Mouse (Mus musculus) hindbrain, embryonic 11.5 days (tissue): ENCODE results near the gene Ube2t. TPM values are rescaled to one million over a fixed set of nuclear protein-coding genes. Genes with fewer than 3 reads are reported as not detected.
A peak's percentile ranks its signal among the peaks of the same experiment; 100 is the strongest.

ENCODE experiments used
- ATAC-seq: fragments of 200-750 bp; cut with Nextera tagmentation; 2 replicates; pipeline ENCODE4 v1.8.0; 2017; ENCODE audit warnings: mild to moderate bottlenecking, moderate TSS enrichment, moderate library complexity; ENCODE audit not compliant: low FRiP score
- DNase-seq: peaks from one replicate; pipeline ENCODE4 v3.0.0-alpha.2; 2015; ENCODE audit warnings: low spot score
- H3K27ac ChIP-seq: fragments of 300-500 bp; sonication (generic); 2 replicates; pipeline ENCODE4 v1.5.1; 2014; ENCODE audit warnings: mild to moderate bottlenecking, low read depth, low read length
- H3K27me3 ChIP-seq: fragments of 300-500 bp; sonication (generic); 2 replicates; pipeline ENCODE4 v1.6.1; 2014; ENCODE audit warnings: mild to moderate bottlenecking, low read length, moderate library complexity, mixed read lengths; ENCODE audit not compliant: control insufficient read depth, insufficient read depth
- H3K36me3 ChIP-seq: fragments of 300-500 bp; sonication (generic); 2 replicates; pipeline ENCODE4 v1.6.1; 2014; ENCODE audit warnings: mild to moderate bottlenecking, low read length, moderate library complexity, mixed read lengths; ENCODE audit not compliant: control insufficient read depth, insufficient read depth
- H3K4me1 ChIP-seq: fragments of 300-500 bp; sonication (generic); replicated peaks from 2 replicates; pipeline ENCODE4 v1.6.1; 2014; ENCODE audit warnings: low read length, mixed read lengths; ENCODE audit not compliant: control insufficient read depth, insufficient read depth
- H3K4me2 ChIP-seq: fragments of 300-500 bp; sonication (generic); replicated peaks from 2 replicates; pipeline ENCODE4 v1.6.1; 2014; ENCODE audit warnings: mild to moderate bottlenecking, low read depth, low read length
- H3K4me3 ChIP-seq: fragments of 300-500 bp; sonication (generic); 2 replicates; pipeline ENCODE4 v1.5.1; 2014; ENCODE audit warnings: low read depth, low read length
- H3K9ac ChIP-seq: fragments of 300-500 bp; sonication (generic); 2 replicates; pipeline ENCODE4 v1.6.1; 2014; ENCODE audit warnings: low read depth, low read length
- H3K9me3 ChIP-seq: fragments of 300-500 bp; sonication (generic); 2 replicates; pipeline ENCODE4 v1.6.1; 2016; ENCODE audit warnings: low read length; ENCODE audit not compliant: control insufficient read depth
- WGBS: fragments of 180-500 bp; shearing (Covaris S2); extraction: QIAGEN DNeasy Blood & Tissue Kit; methylation state at CpG from one replicate; pipeline ENCODE4 v1.1.7; 2014; 5-methylcytosine and 5-hydroxymethylcytosine counted together
- polyA plus RNA-seq: library from polyadenylated mRNA; unstranded; fragments of >200 nt; fragmentation: Nextera tagmentation; extraction: Ambion mirVana; gene quantifications from 2 replicates; pipeline ENCODE4 v1.2.1, GENCODE M21; 2014

The Ube2t gene
- 40.3 and 40.9 TPM in 2 replicates for polyA plus RNA-seq

DNA sequence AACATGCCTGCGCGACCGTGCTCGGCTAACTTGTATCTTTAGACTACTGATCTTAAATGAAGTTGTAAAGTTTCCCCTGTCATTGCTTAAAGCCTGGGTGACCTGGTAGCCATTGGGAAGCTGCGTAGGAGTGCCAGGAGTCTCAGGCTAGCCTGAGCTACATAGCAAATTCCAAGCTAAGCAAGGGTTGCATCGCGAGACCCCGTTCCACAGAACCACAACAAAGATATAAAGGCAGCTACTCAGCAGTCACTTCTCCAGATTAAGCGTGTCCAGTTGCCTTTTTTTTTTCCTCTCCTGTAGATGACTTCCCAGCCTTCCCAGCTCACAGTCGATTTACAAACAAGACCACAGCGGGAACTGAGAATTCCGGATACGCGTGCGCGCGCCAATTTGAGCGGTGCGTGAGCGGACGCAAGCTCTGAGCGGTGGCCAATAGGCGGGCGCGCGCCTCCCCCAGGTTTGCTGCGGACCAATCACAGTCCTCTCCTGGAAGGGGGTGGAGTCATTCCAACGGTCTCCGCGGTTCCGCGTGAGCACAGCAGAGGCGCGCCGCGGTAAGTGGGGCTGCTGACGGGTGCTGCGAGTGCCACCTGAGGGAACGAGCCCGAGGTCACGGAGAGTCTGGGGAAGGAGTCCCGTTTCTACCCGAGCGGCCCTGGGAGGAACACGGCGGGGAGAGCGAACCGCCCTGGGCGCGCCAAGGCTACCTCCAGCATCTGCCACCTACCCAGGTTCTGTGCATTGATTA is at the start of gene Ube2t:
TSS of gene Ube2t (plus strand) at position 513 of the 751 bp plus-strand sequence.
- H3K4me2 ChIP-seq = peak within 1 kb of the TSS; percentile 65
- H3K27ac ChIP-seq = peak within 1 kb of the TSS; percentile 54; the same call in 1 of the 2 replicates
- DNase-seq (peak; percentile 96), ATAC-seq (peak; percentile 100)
- H3K4me3 ChIP-seq = peak within 1 kb of the TSS; percentile 71
- H3K27me3 ChIP-seq = no peaks in the 10 kb centered on the region
- WGBS = 2% methylated on average over 50 of the region's 50 CpGs
- peak within 1 kb of the TSS; percentile 58 for H3K9ac ChIP-seq
- no peaks in the 10 kb centered on the region for H3K9me3 ChIP-seq
- no peaks in the 10 kb centered on the region; the same call in 1 of the 2 replicates for H3K4me1 ChIP-seq
- H3K36me3 ChIP-seq = no peaks in the 10 kb centered on the region

DNA sequence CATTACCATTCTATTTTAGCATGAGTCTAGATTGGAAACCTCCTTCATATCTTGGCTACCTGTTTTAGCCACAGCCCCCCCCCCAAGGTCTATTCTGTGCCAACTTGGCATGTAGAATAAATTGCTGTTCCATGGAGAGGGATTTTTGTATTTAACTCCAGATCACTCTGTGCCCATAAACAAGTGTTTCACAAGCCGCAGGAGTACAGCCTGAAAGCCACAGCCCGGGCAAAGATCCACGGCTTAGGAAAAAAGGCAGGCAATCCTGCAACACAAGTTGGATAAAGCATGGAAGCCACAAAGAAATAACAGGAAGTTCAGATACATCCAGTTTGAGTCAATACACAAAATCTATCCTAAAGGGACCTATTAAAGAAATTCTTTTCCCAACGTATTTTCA is 48.8 kb upstream of the Ube2t start:
- Histone ChIP-seq H3K27ac (no peak overlapping the region), H3K36me3 (no peaks in the 10 kb centered on the region), H3K9ac (no peak overlapping the region), H3K9me3 (no peaks in the 10 kb centered on the region), H3K4me3 (no peak overlapping the region), H3K4me1 (no peaks in the 10 kb centered on the region), H3K27me3 (no peaks in the 10 kb centered on the region), H3K4me2 (no peak overlapping the region)
- ATAC-seq (no peak), DNase-seq (no peak)
- 93% methylated on average over 4 of the region's 4 CpGs for WGBS

DNA sequence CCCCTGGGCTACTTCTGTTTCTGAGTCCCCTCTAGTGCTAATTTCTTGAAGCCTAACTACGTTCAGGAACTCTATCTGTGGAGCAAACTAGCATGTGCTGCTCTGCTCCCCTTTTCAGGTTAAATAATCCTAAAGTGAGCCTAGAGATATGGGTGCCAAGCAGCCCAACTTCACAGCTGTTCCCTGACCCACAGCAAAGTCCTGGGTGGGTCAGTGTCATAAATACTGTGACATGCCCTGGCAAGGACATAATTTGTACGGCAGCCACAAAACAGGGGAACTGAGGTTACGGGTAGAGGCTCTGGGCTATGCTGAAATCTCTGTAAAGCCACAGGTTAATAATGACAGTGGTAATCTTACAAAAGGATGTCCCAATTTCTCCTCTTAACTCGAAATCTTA is 46.9 kb upstream of the Ube2t start:
- DNase-seq (no peak), ATAC-seq (no peak)
- Histone ChIP-seq H3K4me1 (no peaks in the 10 kb centered on the region), H3K4me3 (no peak overlapping the region), H3K9me3 (no peaks in the 10 kb centered on the region), H3K9ac (no peak overlapping the region), H3K27ac (no peak overlapping the region), H3K36me3 (no peaks in the 10 kb centered on the region), H3K4me2 (no peak overlapping the region), H3K27me3 (no peaks in the 10 kb centered on the region)
- WGBS = 88% methylated on average over 4 of the region's 4 CpGs

DNA sequence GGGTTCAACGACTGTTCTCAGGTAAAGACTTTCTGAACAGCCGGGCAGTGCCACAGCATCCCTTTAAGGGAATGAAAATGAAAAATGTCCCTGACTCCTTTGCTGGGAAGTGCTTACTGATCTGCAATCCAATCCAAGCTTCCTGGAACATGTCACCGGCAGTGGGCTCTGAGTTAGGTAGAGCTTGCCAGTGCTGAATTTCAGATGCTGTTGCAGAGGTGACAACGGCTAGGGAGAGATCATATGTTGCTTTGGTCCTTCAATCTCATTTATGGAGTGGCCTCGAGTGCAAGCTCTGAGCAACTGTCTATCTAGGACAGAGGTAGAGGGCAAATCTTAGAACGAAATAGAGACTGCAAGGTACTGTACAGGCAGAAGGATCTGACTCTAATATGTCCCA is 43.4 kb upstream of the Ube2t start:
- Histone ChIP-seq H3K27ac (no peak overlapping the region), H3K36me3 (no peaks in the 10 kb centered on the region), H3K9me3 (no peaks in the 10 kb centered on the region), H3K4me3 (no peak overlapping the region), H3K9ac (no peak overlapping the region), H3K27me3 (no peaks in the 10 kb centered on the region), H3K4me2 (no peak overlapping the region), H3K4me1 (no peaks in the 10 kb centered on the region)
- DNase-seq = no peak
- WGBS = 93% methylated on average over 6 of the region's 6 CpGs
- ATAC-seq = no peak

DNA sequence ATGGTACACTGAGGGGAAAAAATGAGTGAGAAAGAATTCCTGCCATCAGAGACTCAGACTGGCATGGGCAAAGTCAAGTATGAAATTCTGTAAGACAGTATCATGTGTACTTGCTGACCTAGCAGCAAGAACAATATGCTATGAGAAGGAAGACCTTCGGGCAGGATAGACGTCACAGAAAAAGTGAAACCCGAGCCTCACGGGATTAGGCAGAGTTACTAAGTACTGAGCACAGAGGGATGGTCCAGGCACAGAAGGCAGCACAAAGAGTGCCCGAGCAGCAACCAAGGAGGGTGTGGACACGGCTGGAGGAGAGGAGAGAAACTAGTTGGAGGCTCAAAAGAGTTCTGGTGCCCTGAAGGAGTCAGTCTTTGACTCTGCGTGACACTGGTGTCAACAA is 29.9 kb upstream of the Ube2t start:
- no peaks in the 10 kb centered on the region for H3K27me3 ChIP-seq
- no peaks in the 10 kb centered on the region for H3K9me3 ChIP-seq
- H3K4me3 ChIP-seq = no peak overlapping the region
- no peak for ATAC-seq
- no peaks in the 10 kb centered on the region for H3K4me1 ChIP-seq
- 61% methylated on average over 7 of the region's 7 CpGs for WGBS
- H3K36me3 ChIP-seq = no peaks in the 10 kb centered on the region
- no peak overlapping the region for H3K4me2 ChIP-seq
- no peak for DNase-seq
- no peak overlapping the region for H3K27ac ChIP-seq
- no peak overlapping the region for H3K9ac ChIP-seq

DNA sequence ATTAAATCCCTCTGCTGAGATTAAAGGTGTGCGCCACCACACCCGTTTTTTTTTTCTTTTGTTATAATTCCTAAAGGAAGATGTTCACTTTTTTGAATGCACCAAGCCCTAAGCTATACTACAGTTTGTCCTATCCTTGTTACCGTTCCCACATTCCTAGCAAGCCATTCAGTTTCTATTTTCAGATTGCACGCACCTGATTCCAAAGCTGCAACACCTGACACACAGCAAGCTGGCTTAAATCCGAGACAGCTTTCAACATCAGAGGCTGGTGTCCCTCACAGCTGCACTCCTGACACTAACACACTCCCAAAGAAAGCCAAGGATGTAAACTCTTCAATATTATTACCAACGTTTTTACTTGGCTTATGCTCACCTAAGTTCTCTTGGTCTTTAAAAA is 26.0 kb upstream of the Ube2t start:
- Histone ChIP-seq H3K9ac (no peak overlapping the region), H3K9me3 (no peaks in the 10 kb centered on the region), H3K4me3 (no peak overlapping the region), H3K4me1 (no peaks in the 10 kb centered on the region), H3K4me2 (no peak overlapping the region), H3K27me3 (no peaks in the 10 kb centered on the region), H3K36me3 (no peaks in the 10 kb centered on the region), H3K27ac (no peak overlapping the region)
- no peak for DNase-seq
- 88% methylated on average over 6 of the region's 6 CpGs for WGBS
- ATAC-seq = no peak

DNA sequence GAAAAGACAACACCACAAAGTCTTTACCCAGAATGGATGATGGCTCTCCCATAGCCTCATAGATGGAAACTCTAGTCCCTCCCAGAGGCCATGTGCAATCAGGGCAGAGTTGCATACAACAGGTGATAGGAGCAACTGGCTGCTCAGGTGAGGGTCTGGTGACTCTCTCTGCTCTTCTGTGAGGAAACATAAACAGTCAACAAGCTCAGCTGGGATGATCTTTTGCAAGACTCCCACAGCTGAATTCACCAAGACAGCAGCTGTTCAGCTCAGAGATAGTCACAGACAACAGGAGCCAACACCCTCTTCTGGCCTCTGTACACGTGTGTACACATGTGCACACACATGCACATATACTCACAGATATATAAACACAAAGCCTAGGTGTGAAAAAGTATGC is 24.1 kb upstream of the Ube2t start:
- ATAC-seq = no peak
- 89% methylated on average over 1 of the region's 1 CpGs for WGBS
- Histone ChIP-seq H3K4me1 (no peaks in the 10 kb centered on the region), H3K9me3 (no peaks in the 10 kb centered on the region), H3K4me3 (no peak overlapping the region), H3K9ac (no peak overlapping the region), H3K27me3 (no peaks in the 10 kb centered on the region), H3K36me3 (no peaks in the 10 kb centered on the region), H3K4me2 (no peak overlapping the region), H3K27ac (no peak overlapping the region)
- no peak for DNase-seq

DNA sequence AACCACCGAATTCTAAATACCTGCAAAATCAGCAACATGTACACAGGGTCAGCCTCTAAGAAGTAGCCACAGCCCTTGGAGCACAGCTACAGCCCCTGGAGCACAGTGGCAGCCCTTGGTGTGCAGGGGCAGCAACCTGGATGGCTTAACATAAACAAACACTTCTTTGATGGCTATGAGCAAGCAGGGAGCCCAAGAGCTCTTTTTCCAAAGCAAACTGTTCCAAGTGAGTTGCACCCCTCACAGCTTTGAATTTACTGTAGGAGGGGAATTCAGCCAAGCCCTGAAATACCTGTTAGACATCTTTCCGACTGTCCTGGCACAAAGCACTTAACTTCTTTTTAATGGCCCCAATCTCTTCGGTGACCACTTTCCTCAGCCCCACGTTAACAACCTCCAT is 21.5 kb upstream of the Ube2t start:
- ATAC-seq = no peak
- Histone ChIP-seq H3K9me3 (no peaks in the 10 kb centered on the region), H3K36me3 (no peaks in the 10 kb centered on the region), H3K27ac (no peak overlapping the region), H3K4me3 (no peak overlapping the region), H3K4me1 (no peaks in the 10 kb centered on the region), H3K27me3 (no peaks in the 10 kb centered on the region), H3K9ac (no peak overlapping the region), H3K4me2 (no peak overlapping the region)
- 87% methylated on average over 4 of the region's 4 CpGs for WGBS
- DNase-seq = no peak

DNA sequence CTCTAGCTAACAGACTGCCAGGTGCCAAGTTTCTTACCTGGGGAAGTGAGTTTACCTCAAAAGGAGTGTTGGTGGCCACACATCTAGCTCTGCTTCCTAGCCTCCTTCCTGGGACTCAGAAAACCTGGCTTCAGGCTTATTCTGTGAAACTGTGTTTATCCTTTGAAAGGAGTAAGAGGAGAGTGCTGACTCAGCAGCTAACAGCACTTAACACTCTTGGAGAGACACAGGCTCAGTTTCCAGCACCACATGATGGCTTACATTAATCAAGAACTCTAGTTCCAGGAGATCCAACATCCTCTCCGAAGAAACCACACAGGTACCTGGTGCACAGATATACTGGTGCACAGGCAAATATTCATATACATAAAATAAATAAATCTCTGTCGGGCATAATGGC is 19.5 kb upstream of the Ube2t start:
- Histone ChIP-seq H3K27me3 (no peaks in the 10 kb centered on the region), H3K27ac (no peak overlapping the region), H3K9me3 (no peaks in the 10 kb centered on the region), H3K4me2 (no peak overlapping the region), H3K36me3 (no peaks in the 10 kb centered on the region), H3K4me3 (no peak overlapping the region), H3K4me1 (no peaks in the 10 kb centered on the region), H3K9ac (no peak overlapping the region)
- WGBS = 94% methylated on average over 2 of the region's 2 CpGs
- no peak for ATAC-seq
- no peak for DNase-seq
